Mouse (Mus musculus): Measurements from ENCODE around the gene Pard3.

- TF ChIP-seq POLR2A (IDR thresholded peaks at IDR 0.05; ENCODE audit: low read depth, low read length) (no peak), CTCF (conservative IDR thresholded peaks at IDR 0.05; ENCODE audit: insufficient read depth, insufficient read length, low read depth, low read length) (peak; percentile 40)
Observed at GRCm38 (mm10) chr8:127178634-127179033, 114.9 kb downstream of the Pard3 start.
